Mouse (Mus musculus): ENCODE results near the gene Mylip. TPM values are rescaled to one million over a fixed set of nuclear protein-coding genes. Genes with fewer than 3 reads are reported as not detected.

The Mylip gene
- polyA plus RNA-seq, 1 experiment from 2014 or later, result 5.2 TPM

DNA sequence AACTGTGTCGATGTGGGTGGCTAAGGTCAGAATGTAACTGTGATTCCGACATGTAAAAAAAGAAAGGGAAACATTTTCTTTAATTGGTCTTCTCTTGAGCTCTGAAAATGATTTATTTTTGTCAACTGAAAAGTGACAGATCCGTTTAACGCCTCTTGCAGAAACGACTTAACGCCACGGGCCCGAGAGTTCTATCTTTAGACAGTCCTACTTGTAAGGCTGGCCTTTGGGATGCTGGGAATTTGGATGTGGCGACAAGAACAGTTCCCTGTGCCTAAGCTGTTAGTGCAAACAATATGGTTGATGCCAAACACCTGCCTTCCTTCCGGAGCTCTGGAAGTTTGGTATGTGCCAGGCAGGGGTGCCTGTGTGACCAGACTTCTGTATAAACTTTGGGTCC is 23.8 kb upstream of the Mylip start:
- ATAC-seq (ENCODE audit: low FRiP score), result no peak
- Histone ChIP-seq H3K27me3 (ENCODE audit: control insufficient read depth, insufficient read depth, low read length) (no peaks in the 10 kb centered on the region), H3K9ac (no peak overlapping the region), H3K36me3 (replicated peaks; ENCODE audit: control insufficient read depth, insufficient read depth) (no peaks in the 10 kb centered on the region), H3K4me3 (replicated peaks; ENCODE audit: low read length) (no peak overlapping the region), H3K4me2 (replicated peaks) (no peak overlapping the region), H3K9me3 (ENCODE audit: control insufficient read depth, low read length) (no peaks in the 10 kb centered on the region), H3K27ac (no peak overlapping the region), H3K4me1 (replicated peaks; ENCODE audit: control insufficient read depth, insufficient read depth, low read length) (no peaks in the 10 kb centered on the region)
- WGBS, result 88% methylated on average over 10 of the region's 10 CpGs
- no peak for DNase-seq (ENCODE audit: low spot score)

GRCm38 (mm10) chr13:45371673-45372072 is 17.9 kb upstream of the Mylip start:
- Histone ChIP-seq H3K9ac (no peak overlapping the region), H3K27me3 (ENCODE audit: control insufficient read depth, insufficient read depth, low read length) (no peaks in the 10 kb centered on the region), H3K36me3 (replicated peaks; ENCODE audit: control insufficient read depth, insufficient read depth) (no peaks in the 10 kb centered on the region), H3K4me2 (replicated peaks) (no peak overlapping the region), H3K4me3 (replicated peaks; ENCODE audit: low read length) (no peak overlapping the region), H3K27ac (no peak overlapping the region), H3K4me1 (replicated peaks; ENCODE audit: control insufficient read depth, insufficient read depth, low read length) (no peaks in the 10 kb centered on the region), H3K9me3 (ENCODE audit: control insufficient read depth, low read length) (no peaks in the 10 kb centered on the region)
- ATAC-seq (ENCODE audit: low FRiP score) (no peak), DNase-seq (ENCODE audit: low spot score) (no peak)
- WGBS, result 87% methylated on average over 2 of the region's 2 CpGs

GRCm38 (mm10) chr13:45372456-45372855 is 17.1 kb upstream of the Mylip start:
- H3K4me1 ChIP-seq (replicated peaks; ENCODE audit: control insufficient read depth, insufficient read depth, low read length), result no peaks in the 10 kb centered on the region
- WGBS, result 93% methylated on average over 2 of the region's 2 CpGs
- H3K4me2 ChIP-seq (replicated peaks), result no peak overlapping the region
- no peaks in the 10 kb centered on the region for H3K36me3 ChIP-seq (replicated peaks; ENCODE audit: control insufficient read depth, insufficient read depth)
- no peaks in the 10 kb centered on the region for H3K9me3 ChIP-seq (ENCODE audit: control insufficient read depth, low read length)
- H3K27me3 ChIP-seq (ENCODE audit: control insufficient read depth, insufficient read depth, low read length), result no peaks in the 10 kb centered on the region
- DNase-seq (ENCODE audit: low spot score) (no peak), ATAC-seq (ENCODE audit: low FRiP score) (no peak)
- H3K27ac ChIP-seq, result no peak overlapping the region
- H3K4me3 ChIP-seq (replicated peaks; ENCODE audit: low read length), result no peak overlapping the region
- no peak overlapping the region for H3K9ac ChIP-seq

- ATAC-seq (ENCODE audit: low FRiP score), result no peak
- H3K27me3 ChIP-seq (ENCODE audit: control insufficient read depth, insufficient read depth, low read length), result no peaks in the 10 kb centered on the region
- no peak overlapping the region for H3K27ac ChIP-seq
Observed at GRCm38 (mm10) chr13:45374846-45375245, 14.7 kb upstream of the Mylip start.

GRCm38 (mm10) chr13:45382208-45382607 is 7.3 kb upstream of the Mylip start:
- Histone ChIP-seq H3K27me3 (ENCODE audit: control insufficient read depth, insufficient read depth, low read length) (no peaks in the 10 kb centered on the region), H3K9ac (no peak overlapping the region), H3K9me3 (ENCODE audit: control insufficient read depth, low read length) (no peaks in the 10 kb centered on the region), H3K27ac (no peak overlapping the region), H3K4me2 (replicated peaks) (no peak overlapping the region), H3K4me3 (replicated peaks; ENCODE audit: low read length) (no peak overlapping the region), H3K36me3 (replicated peaks; ENCODE audit: control insufficient read depth, insufficient read depth) (no peaks in the 10 kb centered on the region), H3K4me1 (replicated peaks; ENCODE audit: control insufficient read depth, insufficient read depth, low read length) (no peaks in the 10 kb centered on the region)
- DNase-seq (ENCODE audit: low spot score) (no peak), ATAC-seq (ENCODE audit: low FRiP score) (no peak)
- WGBS, result 80% methylated on average over 7 of the region's 7 CpGs

More at GRCm38 (mm10) chr13:45374846-45375245, 14.7 kb upstream of the Mylip start:
- Histone ChIP-seq H3K9ac (no peak overlapping the region), H3K4me1 (replicated peaks; ENCODE audit: control insufficient read depth, insufficient read depth, low read length) (no peaks in the 10 kb centered on the region), H3K4me3 (replicated peaks; ENCODE audit: low read length) (no peak overlapping the region), H3K36me3 (replicated peaks; ENCODE audit: control insufficient read depth, insufficient read depth) (no peaks in the 10 kb centered on the region), H3K4me2 (replicated peaks) (no peak overlapping the region), H3K9me3 (ENCODE audit: control insufficient read depth, low read length) (no peaks in the 10 kb centered on the region)
- no peak for DNase-seq (ENCODE audit: low spot score)
- WGBS, result 32% methylated on average over 6 of the region's 6 CpGs

DNA sequence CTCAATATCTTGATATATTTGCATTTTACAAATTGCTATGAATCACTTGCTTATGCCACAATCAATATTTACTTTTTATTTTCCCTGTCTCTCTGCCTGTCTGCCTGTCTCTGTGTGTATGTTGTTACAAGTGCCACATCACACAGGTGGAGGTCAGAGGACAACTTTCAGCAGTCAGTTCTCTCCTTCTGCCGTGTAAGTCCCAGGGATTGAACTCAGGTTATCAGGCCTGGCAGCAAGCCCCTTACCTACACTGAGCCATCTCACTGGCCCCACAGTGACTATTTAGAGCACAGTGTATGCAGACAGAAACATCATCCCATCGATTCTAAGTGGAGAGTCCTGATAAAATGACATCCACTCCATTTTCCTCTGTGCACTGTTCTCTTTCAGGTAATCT is 4.9 kb upstream of the Mylip start:
- no peak overlapping the region for H3K4me2 ChIP-seq (replicated peaks)
- H3K9ac ChIP-seq, result no peak overlapping the region
- no peaks in the 10 kb centered on the region; the same call in 1 of the 2 replicates for H3K4me1 ChIP-seq (replicated peaks; ENCODE audit: control insufficient read depth, insufficient read depth, low read length)
- 0 out of 2 replicates have a peak, but pooled peaks cover 2% of the 10 kb centered on the region for H3K27me3 ChIP-seq (ENCODE audit: control insufficient read depth, insufficient read depth, low read length)
- DNase-seq (ENCODE audit: low spot score) (no peak), ATAC-seq (ENCODE audit: low FRiP score) (no peak)
- H3K9me3 ChIP-seq (ENCODE audit: control insufficient read depth, low read length), result no peaks in the 10 kb centered on the region
- H3K27ac ChIP-seq, result no peak overlapping the region
- 87% methylated on average over 2 of the region's 2 CpGs for WGBS
- no peaks in the 10 kb centered on the region for H3K36me3 ChIP-seq (replicated peaks; ENCODE audit: control insufficient read depth, insufficient read depth)
- no peak overlapping the region for H3K4me3 ChIP-seq (replicated peaks; ENCODE audit: low read length)

DNA sequence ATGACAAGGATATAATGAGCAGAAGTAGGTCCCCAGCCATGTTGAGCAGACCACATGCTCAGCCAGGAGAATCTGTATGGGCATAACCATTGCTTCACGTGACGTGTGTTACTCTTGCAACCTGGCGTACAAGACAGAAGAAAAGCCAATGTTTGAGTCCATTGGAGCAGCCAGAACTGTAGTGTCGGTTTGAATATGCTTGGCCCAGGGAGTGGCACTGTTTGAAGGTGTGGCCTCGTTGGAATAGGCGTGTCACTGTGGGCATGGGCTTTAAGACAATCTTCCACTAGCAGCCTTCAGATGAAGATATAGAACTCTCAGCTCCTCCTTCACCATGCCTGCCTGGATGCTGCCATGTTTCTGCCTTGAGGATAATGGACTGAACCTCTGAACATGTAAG is 4.0 kb upstream of the Mylip start:
- DNase-seq (ENCODE audit: low spot score), result no peak
- 88% methylated on average over 6 of the region's 6 CpGs for WGBS

DNA sequence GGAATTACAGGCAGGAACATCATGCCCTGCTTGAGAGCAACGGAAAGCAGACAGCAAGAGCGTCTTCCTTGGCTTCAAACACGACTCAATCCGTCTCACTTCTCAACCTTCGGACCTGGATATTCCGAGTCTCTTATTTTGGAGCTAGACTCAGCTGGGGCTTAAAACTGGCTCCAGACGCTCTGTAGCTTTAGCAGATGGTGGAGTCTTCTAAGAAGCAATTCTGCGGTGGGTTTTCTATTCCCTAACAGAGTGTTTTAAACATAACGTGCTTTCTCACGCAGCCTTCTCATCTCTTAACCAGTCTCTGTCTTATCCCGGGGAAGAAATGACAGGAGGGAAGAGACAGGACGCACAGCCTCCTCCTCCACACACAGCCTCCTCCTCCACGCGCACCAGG is 3.3 kb upstream of the Mylip start:
- no peaks in the 10 kb centered on the region for H3K36me3 ChIP-seq (replicated peaks; ENCODE audit: control insufficient read depth, insufficient read depth)
- H3K9me3 ChIP-seq (ENCODE audit: control insufficient read depth, low read length), result no peaks in the 10 kb centered on the region
- no peak overlapping the region for H3K4me2 ChIP-seq (replicated peaks)
- DNase-seq (ENCODE audit: low spot score) (no peak), ATAC-seq (ENCODE audit: low FRiP score) (no peak)
- H3K27me3 ChIP-seq (ENCODE audit: control insufficient read depth, insufficient read depth, low read length), result 0 out of 2 replicates have a peak, but pooled peaks cover 2% of the 10 kb centered on the region
- 90% methylated on average over 14 of the region's 14 CpGs for WGBS
- peaks cover 12% of the 10 kb centered on the region for H3K4me1 ChIP-seq (replicated peaks; ENCODE audit: control insufficient read depth, insufficient read depth, low read length)
- H3K9ac ChIP-seq, result no peak overlapping the region
- no peak overlapping the region for H3K4me3 ChIP-seq (replicated peaks; ENCODE audit: low read length)
- no peak overlapping the region for H3K27ac ChIP-seq

More for the DNA sequence above, 4.0 kb upstream of the Mylip start:
- no peak for ATAC-seq (ENCODE audit: low FRiP score)
- H3K4me2 ChIP-seq (replicated peaks), result no peak overlapping the region
- 0 out of 2 replicates have a peak, but pooled peaks cover 2% of the 10 kb centered on the region for H3K27me3 ChIP-seq (ENCODE audit: control insufficient read depth, insufficient read depth, low read length)
- H3K9me3 ChIP-seq (ENCODE audit: control insufficient read depth, low read length), result no peaks in the 10 kb centered on the region
- no peaks in the 10 kb centered on the region for H3K36me3 ChIP-seq (replicated peaks; ENCODE audit: control insufficient read depth, insufficient read depth)
- H3K4me3 ChIP-seq (replicated peaks; ENCODE audit: low read length), result no peak overlapping the region
- no peak overlapping the region for H3K9ac ChIP-seq
- H3K4me1 ChIP-seq (replicated peaks; ENCODE audit: control insufficient read depth, insufficient read depth, low read length), result peaks cover 5% of the 10 kb centered on the region
- no peak overlapping the region for H3K27ac ChIP-seq

DNA sequence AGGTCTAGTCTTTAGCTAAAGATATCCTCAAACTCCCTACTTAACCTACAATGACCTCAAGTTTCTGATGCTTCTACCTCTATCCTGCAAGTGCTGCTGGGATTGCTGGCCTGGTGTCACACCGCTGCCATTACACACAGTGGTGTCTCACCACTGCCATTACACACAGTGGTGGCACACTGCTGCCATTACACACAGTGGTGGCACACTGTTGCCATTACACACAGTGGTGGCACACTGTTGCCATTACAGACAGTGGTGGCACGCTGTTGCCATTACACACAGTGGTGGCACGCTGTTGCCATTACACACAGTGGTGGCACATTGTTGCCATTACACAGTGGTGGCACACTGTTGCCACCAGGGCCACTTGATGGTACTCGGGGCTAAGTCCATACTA is 2.3 kb upstream of the Mylip start:
- Histone ChIP-seq H3K27ac (no peak overlapping the region), H3K9ac (no peak overlapping the region), H3K9me3 (ENCODE audit: control insufficient read depth, low read length) (no peaks in the 10 kb centered on the region), H3K36me3 (replicated peaks; ENCODE audit: control insufficient read depth, insufficient read depth) (no peaks in the 10 kb centered on the region), H3K4me2 (replicated peaks) (no peak overlapping the region), H3K27me3 (ENCODE audit: control insufficient read depth, insufficient read depth, low read length) (0 out of 2 replicates have a peak, but pooled peaks cover 2% of the 10 kb centered on the region), H3K4me3 (replicated peaks; ENCODE audit: low read length) (no peak overlapping the region), H3K4me1 (replicated peaks; ENCODE audit: control insufficient read depth, insufficient read depth, low read length) (peaks cover 16% of the 10 kb centered on the region)
- DNase-seq (ENCODE audit: low spot score), result no peak
- 94% methylated on average over 4 of the region's 4 CpGs for WGBS
- no peak for ATAC-seq (ENCODE audit: low FRiP score)

DNA sequence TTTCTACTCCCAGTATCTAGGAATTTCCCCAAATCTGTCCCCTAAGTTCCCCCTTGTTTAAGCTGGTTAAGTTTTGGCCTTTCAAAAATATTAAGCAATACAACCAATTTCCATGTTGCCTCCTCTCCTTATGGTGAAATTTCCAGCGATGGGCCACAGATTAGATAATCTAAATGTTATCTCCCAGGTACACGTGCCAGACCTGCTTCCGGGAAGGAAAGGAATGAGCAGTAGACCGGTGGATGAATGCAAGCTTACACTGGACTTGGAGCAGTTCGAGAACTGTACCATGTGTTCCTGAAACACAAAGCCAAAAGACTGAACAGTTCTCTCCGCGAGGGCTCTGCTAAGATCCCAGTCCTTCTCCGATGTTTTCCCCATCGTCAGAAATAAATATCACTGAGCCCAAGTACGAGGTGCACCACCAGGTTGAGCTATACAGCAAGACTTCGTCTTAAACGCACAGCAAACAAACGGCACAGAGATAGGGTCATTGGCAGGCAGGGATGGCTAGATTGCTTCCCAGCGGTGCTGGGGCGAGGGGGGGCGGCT is 1.2 kb upstream of the Mylip start:
- DNase-seq (ENCODE audit: low spot score) (no peak), ATAC-seq (ENCODE audit: low FRiP score) (no peak)
- Histone ChIP-seq H3K27ac (no peak overlapping the region), H3K36me3 (replicated peaks; ENCODE audit: control insufficient read depth, insufficient read depth) (no peaks in the 10 kb centered on the region), H3K9me3 (ENCODE audit: control insufficient read depth, low read length) (no peaks in the 10 kb centered on the region), H3K4me3 (replicated peaks; ENCODE audit: low read length) (no peak overlapping the region), H3K4me1 (replicated peaks; ENCODE audit: control insufficient read depth, insufficient read depth, low read length) (peaks cover 18% of the 10 kb centered on the region), H3K27me3 (ENCODE audit: control insufficient read depth, insufficient read depth, low read length) (0 out of 2 replicates have a peak, but pooled peaks cover 2% of the 10 kb centered on the region), H3K9ac (no peak overlapping the region), H3K4me2 (replicated peaks) (no peak overlapping the region)
- 79% methylated on average over 16 of the region's 16 CpGs for WGBS

Data from hindbrain, embryonic 14.5 days (tissue).